Mouse (Mus musculus) brain, embryonic 14.5 days (tissue): ENCODE results near the gene Nr6a1.

Experiments
- CTCF ChIP-seq: fragments of 200-500 bp; IDR thresholded peaks from 2 replicates; pipeline ENCODE4 v1.5.1; 2012; ENCODE audit warnings: inconsistent platforms, mild to moderate bottlenecking, moderate library complexity, borderline replicate concordance; ENCODE audit not compliant: insufficient read depth, insufficient read length; ENCODE audit errors: extremely low read depth
- POLR2A ChIP-seq: fragments of 200-500 bp; IDR thresholded peaks from 2 replicates; pipeline ENCODE4 v1.6.1; 2012; ENCODE audit warnings: mild to moderate bottlenecking, inconsistent platforms, borderline replicate concordance; ENCODE audit not compliant: poor library complexity, insufficient read depth, insufficient read length, severe bottlenecking; ENCODE audit errors: extremely low read depth

DNA sequence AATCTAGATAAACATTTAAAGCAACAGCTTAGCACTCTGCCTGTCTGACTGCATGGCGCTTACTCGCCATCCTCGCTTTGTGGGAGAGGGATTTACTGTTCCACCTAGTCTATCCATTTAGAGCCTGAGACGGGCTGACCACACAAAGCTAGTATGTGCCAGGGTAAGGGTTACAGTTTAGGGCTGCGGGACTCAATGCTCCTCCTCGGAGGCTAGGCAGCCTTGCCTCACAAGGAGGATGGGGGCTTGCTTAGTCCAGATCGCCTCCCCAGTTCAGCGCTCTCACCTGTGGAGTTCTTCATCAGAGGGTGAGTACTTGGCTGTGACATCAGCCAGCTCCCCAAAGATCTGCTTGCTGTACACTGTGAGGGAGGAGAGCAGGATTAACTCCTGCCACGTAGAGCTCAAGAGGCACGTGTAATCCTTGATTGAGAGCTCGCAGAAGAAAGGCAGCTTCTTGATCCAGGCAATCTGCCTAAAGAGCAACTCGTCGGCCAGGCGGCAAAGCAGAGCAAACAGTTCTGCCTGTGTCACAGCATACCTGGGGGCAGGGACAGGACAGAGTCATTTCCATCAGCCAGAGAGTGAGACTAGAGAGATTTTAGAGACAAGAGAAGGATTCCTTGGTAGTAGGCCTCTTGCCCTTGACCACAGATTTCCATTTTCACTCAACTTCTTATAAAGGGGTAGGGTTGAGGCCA is 188.7 kb downstream of the Nr6a1 start:
- TF ChIP-seq CTCF (no peak), POLR2A (no peak)
